Mouse (Mus musculus): ENCODE measurements at regions not wholly inside any gene's neighbourhood (a gene's known extent, or its start where the extent isn't known, plus 50 kb on each side); places are given as distances from the start of the nearest gene placed in this dataset.

GRCm38 (mm10) chr7:73201330-73201729 is 174.0 kb upstream of the Rgma start:
- TF ChIP-seq CTCF (IDR thresholded peaks at IDR 0.05 in 2 of 3, conservative IDR thresholded peaks at IDR 0.05 in 1 of 3; ENCODE audit: control insufficient read depth in 1 of 3, insufficient read depth in 1 of 3, low read depth in 2 of 3, low read length in 3 of 3, poor library complexity in 1 of 3, severe bottlenecking in 1 of 3) (no peak), UBTF (IDR thresholded peaks at IDR 0.05; ENCODE audit: borderline replicate concordance, insufficient read depth, low read depth, low read length) (no peak), TAL1 (IDR thresholded peaks at IDR 0.05; ENCODE audit: low read length) (no peak), MAFK (IDR thresholded peaks at IDR 0.05; ENCODE audit: borderline replicate concordance, low read depth, low read length) (no peak), USF2 (IDR thresholded peaks at IDR 0.05; ENCODE audit: borderline replicate concordance in 1 of 2, insufficient read depth in 1 of 2, low read depth in 1 of 2, low read length in 2 of 2) (no peak), HCFC1 (IDR thresholded peaks at IDR 0.05; ENCODE audit: low read depth, low read length) (no peak), ZMIZ1 (IDR thresholded peaks at IDR 0.05; ENCODE audit: low read depth, low read length) (no peak), GATA1 (IDR thresholded peaks at IDR 0.05; ENCODE audit: low read depth, low read length) (no peak), EP300 (IDR thresholded peaks at IDR 0.05; ENCODE audit: low read depth in 1 of 2, low read length in 2 of 2) (no peak), CHD1 (IDR thresholded peaks at IDR 0.05; ENCODE audit: low read depth, low read length) (no peak)

Data from MEL (cell line).